Mouse (Mus musculus): ENCODE data around the gene Nudt9. TPM values are rescaled to one million over a fixed set of nuclear protein-coding genes. Genes with fewer than 3 reads are reported as not detected.

Nudt9 gene
- total RNA-seq, 2 experiments from 2014 or later, result 43.9 to 46.7 TPM

- intact Hi-C loops (cut with DNase I), result loop anchor here (10.0 kb wide), 1 partner anchor 261 kb away; no protein-coding TSS in a partner anchor
- no peak for DNase-seq
These were observed 27.5 kb downstream of the Nudt9 start for GRCm38 (mm10) chr5:104073602-104074001.

GRCm38 (mm10) chr5:104074388-104074787, 28.3 kb downstream of the Nudt9 start:
- intact Hi-C loops (cut with DNase I), result loop anchor here (10.0 kb wide), 1 partner anchor 260 kb away; no protein-coding TSS in a partner anchor
- DNase-seq, result peak; percentile 78

GRCm38 (mm10) chr5:104076361-104076760, 30.3 kb downstream of the Nudt9 start:
- intact Hi-C loops (cut with DNase I), result loop anchor here (10.0 kb wide), 1 partner anchor 258 kb away; no protein-coding TSS in a partner anchor
- peak; percentile 29 for DNase-seq

DNA sequence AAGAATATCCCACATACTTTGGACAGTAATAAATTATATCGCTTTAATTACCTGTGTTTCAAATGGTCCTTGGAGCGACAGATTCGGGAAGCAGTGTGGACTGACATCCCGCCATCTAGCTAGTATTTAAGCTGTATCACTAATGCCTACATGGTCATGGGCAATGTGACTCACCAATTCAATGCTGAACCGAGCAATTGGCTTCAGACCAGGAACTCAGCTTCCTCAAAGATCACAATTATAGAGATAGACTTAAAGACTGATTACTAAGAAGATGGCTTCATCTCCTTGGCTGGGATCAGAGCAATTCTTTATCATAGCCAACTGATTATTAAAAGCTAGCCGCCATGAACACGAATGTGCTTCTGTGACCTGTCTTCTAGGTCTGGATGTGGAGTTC, 31.4 kb downstream of the Nudt9 start, which contains the start of gene Gm17660:
Gene Gm17660 (minus strand): TSS at position 101 of the 400 bp plus-strand sequence.
- intact Hi-C loops (cut with DNase I), result loop anchor here (10.0 kb wide), 1 partner anchor 257 kb away; no protein-coding TSS in a partner anchor

GRCm38 (mm10) chr5:104080736-104081135, 34.6 kb downstream of the Nudt9 start:
- intact Hi-C loops (cut with DNase I), result no loop called here
- DNase-seq, result no peak

More for the DNA sequence above, 31.4 kb downstream of the Nudt9 start, which contains the start of gene Gm17660:
- no peak for DNase-seq

DNA sequence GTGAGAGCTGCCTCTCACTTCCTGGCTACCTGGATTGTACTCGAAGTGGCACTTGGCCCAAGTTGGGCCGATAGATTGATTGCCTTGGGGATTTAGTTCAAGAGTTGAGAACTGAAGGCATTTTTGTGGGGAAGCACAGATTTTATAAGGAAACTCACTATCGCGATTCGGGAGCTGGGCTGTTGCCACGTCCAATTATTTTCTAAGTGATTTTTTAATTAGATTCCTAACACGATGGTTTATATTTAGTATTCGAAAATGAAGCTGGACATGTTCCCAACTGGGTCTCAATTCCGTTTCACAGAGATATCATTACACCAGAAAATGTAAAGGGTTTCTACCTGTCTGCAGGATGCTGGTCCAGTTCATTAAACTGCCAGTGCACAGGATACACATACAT, 39.3 kb downstream of the Nudt9 start:
- intact Hi-C loops (cut with DNase I), result no loop called here
- DNase-seq, result no peak

- intact Hi-C loops (cut with DNase I), result no loop called here
- no peak for DNase-seq
These were observed 43.6 kb downstream of the Nudt9 start for GRCm38 (mm10) chr5:104089751-104090150.

- intact Hi-C loops (cut with DNase I), result no loop called here
- DNase-seq, result no peak
These were observed 49.4 kb downstream of the Nudt9 start for GRCm38 (mm10) chr5:104095416-104096077.

DNA sequence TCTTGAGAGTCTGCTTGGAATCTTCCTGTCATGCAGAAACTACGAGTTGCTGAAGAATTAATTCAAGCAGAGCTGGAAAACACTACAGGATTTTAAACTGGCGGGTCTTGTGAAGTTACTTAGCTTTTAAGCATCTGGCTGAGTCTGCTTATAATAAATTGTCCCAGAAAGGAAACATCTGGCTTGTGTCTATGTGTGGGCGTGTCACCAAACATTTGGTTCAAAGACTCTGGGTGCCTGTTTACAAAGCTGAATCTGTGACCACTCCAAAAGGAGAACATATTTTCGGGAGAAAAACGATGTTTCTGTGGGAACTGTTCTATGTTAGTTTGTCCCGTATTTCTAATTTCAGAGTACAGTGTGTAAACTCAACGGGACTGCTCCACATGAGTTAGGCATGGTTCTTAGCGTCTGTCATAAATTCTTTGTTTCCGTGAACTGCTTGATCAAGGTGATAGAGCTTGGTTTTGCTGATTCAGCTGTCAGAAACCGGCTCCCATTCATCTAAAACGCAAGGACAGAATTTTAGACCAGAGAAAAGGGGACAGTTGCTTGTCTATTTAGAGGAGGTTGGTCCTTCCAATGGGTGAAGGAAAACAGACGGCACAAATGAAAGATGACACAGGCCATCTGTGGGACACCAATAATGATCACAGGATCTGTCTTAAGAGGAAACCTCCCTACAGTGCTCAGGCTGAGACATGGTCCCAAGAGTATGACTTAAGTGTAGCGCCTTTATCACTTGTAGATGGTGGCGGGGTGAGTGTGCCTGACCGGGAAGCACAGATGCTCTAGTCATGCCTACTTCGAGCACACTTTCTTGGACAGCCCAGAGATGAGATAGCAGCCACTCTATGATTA, 50.2 kb downstream of the Nudt9 start:
- intact Hi-C loops (cut with DNase I), result no loop called here
- DNase-seq, result no peak

- DNase-seq, result no peak
- intact Hi-C loops (cut with DNase I), result no loop called here
These were observed 55.8 kb downstream of the Nudt9 start for GRCm38 (mm10) chr5:104101678-104102531.

GRCm38 (mm10) chr5:104103171-104103570, 57.1 kb downstream of the Nudt9 start:
- no peak for DNase-seq
- intact Hi-C loops (cut with DNase I), result no loop called here

DNA sequence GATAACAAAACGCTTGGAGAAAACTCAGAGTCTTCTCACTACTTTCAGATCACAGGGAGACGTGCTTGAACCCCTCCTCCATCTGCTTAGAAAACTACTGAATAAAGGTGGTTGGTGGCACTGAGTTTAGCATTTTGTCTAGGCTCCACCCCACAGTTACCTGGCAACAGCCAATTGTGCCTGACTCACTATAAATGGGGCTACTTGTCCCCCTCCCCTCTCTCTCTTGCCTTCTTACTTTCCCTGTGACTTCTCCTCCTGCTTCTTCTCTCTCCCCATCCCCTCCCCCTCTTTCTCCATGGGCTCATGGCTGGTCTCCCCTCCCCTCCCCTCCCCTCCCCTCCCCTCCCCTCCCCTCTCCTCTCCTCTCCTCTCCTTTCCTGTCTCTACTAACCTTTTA, 58.0 kb downstream of the Nudt9 start:
- intact Hi-C loops (cut with DNase I), result no loop called here
- DNase-seq, result no peak

DNA sequence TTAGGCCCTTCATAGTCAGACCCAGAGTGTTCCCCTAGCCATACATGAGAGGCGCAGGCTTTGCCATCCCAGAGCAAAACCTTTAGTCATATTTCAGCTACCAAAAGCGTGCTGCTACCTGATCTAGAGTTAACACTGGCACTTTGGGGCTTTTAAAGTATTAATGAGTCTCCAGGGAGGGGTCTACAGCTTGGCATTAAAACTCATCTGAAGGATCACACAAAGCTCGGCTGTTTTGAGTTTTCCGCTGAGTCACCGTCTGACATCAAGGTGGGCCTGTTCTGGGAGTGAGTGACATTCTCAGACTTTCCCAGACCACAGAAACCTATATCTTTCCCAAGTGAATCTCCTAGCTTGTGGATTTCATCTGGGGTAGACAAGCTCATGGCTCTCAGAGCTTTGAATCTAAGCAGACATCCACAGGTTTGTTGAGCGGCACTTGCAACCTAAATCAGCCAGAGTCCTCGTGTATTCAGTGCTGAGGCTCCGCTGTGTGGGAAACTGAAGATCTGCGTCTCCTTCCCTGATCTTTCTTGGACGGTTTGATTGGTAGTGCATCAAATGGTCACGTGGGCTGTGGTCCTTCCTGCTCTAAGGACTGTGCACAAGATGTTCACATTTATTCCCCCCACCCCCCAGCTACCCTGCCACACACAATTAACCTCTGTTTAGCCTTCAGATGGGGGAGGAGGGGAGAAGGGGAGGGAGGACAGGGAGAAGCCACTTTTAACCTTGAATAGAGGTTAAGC, 62.2 kb downstream of the Nudt9 start:
- intact Hi-C loops (cut with DNase I), result no loop called here
- DNase-seq, result peak; percentile 30

- peak; percentile 26 for DNase-seq
These were observed 62.8 kb downstream of the Nudt9 start for GRCm38 (mm10) chr5:104108879-104109369.

DNA sequence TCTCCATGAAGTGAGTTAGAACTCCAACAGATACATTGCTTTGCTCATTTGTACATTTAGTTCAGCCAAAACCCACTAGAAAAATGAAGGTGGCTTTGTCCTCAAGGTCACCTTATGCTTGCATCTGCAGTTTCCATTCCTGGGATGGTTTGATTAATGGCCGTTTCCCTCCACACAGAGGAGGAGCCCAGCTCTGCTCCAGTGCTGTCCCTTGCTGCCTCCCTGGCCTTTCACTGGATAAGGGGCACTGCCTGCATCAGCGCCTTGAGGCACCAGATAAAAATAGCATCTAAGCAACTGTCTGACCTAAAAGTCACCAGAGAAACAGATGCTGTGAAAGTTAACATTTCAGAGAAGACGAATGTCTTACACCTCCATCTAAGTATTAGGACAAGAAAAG, 63.4 kb downstream of the Nudt9 start:
- intact Hi-C loops (cut with DNase I), result no loop called here
- no peak for DNase-seq

More at GRCm38 (mm10) chr5:104108879-104109369, 62.8 kb downstream of the Nudt9 start:
- intact Hi-C loops (cut with DNase I), result no loop called here

DNA sequence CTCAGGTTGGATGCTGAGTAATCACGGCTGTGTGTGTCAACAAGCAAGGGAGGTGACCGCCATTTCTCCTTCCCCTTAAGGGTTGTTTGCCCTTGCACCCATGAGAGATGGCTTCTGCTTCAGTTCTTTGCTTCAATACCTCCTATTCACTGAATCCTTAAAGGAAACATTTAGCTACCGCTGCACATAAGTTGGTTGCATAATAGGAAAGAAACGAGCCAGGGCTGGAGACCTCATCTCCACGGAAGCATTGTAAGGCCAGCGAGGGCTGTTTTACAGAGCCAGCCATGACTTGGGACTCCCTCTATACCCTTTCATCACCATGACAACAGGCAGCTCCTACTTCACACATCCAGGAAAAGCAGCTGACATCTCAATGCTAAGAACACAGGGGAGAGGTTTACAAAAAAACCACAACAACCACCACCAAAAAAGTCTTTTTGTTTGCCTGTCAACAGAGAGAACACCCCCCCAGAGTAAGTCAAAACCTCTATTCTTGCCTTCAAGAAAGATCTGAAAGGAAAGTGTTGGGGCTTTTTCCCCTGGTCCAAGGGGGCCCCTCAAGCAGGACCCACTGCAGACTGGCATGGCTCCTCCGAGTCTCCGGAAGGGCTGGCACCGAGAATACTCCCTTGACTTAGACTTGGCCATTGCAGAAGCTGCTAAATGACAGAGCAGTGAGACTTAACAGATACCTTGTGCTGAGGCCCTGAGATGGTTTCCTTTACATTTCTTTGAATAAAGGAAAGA, 64.2 kb downstream of the Nudt9 start:
- peak; percentile 59 for DNase-seq
- intact Hi-C loops (cut with DNase I), result no loop called here

DNA sequence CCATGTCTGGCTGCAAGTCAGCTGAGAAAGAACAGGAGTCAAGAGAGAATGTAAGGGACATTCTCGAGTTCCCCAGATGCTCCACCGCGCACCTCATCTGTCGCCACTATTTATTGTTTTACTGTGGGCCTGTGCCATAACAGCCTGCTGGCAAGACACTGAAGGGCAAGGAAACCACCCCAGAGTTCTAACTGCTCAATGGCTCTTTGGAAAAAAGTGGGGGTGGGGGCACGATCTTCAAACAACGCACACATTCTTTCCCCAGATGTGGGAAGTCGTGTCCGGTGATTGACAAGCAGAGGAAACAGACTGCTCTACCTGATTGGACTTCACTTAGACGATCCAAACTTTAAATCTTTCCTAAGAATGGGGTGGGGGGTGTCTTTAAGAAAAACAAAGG, 65.9 kb downstream of the Nudt9 start:
- DNase-seq, result no peak
- intact Hi-C loops (cut with DNase I), result no loop called here

- intact Hi-C loops (cut with DNase I), result no loop called here
- no peak for DNase-seq
These were observed 66.4 kb downstream of the Nudt9 start for GRCm38 (mm10) chr5:104112511-104112910.
